Comparison of ENCODE assay signal across 11 mouse cellular contexts in the genomic region with DNA sequence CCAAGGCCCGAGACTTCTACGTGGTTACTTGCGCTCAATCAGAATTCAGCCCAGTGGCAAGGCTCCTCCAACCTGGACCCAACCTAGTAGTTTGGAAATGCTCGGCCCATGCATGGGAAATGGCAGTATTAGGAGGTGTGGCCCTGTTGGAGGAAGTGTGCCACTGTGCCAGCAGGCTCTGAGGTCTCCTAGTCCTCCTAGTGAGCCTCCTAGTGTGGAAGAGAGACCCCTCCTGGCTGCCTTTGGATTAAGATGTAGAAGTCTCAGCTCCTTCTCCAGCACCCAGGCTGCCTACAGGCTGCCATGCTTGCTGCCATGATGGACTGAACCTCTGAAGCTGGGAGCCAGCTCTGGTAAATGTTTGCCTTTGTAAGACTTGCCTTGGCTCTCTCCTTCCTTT. TPM values are rescaled to one million over a fixed set of nuclear protein-coding genes. Genes with fewer than 3 reads are reported as not detected.
DNase-seq lines count a peak whose midpoint lies in the region; ATAC-seq and TF ChIP-seq lines count a peak whose summit lies in the region.
"Had no signal": no experiment of that assay in that cellular context is flagged by ENCODE, and none has a peak within 500 bp of the region (broad histone marks: within the 10 kb centered on the region; RNA-seq: fewer than 3 reads in every experiment).

No protein-coding gene starts in this region.

- no peak overlapping the region for H3K4me2 ChIP-seq in liver, embryonic 14.5 days (ENCODE audit: low read depth)
- H3K4me2 ChIP-seq in liver, embryonic 11.5 days, result no peak overlapping the region
- H3K4me2 ChIP-seq in embryonic facial prominence, embryonic 15.5 days (replicated peaks), result peak overlapping the region; percentile 11
- H3K4me2 ChIP-seq: heart, embryonic 12.5 days; kidney, embryonic 15.5 days had no signal

- no peak overlapping the region for H3K27ac ChIP-seq in liver, embryonic 14.5 days
- H3K27ac ChIP-seq in liver, embryonic 11.5 days (ENCODE audit: low read depth, low read length), result no peak overlapping the region
- H3K27ac ChIP-seq in embryonic facial prominence, embryonic 15.5 days (replicated peaks), result peak overlapping the region; percentile 2
- H3K27ac ChIP-seq: kidney, embryonic 15.5 days had no signal

- no peak for ATAC-seq in cerebellum, adult (ENCODE audit: insufficient number of reproducible peaks, low FRiP score, low TSS enrichment)
- no peak for ATAC-seq in liver, embryonic 14.5 days (ENCODE audit: insufficient read depth)
- ATAC-seq in liver, embryonic 11.5 days (replicated peaks; ENCODE audit: low FRiP score), result no peak
- no peak for ATAC-seq in embryonic facial prominence, embryonic 15.5 days (ENCODE audit: insufficient number of reproducible peaks, low FRiP score, low TSS enrichment, low read depth)
- peak; percentile 30 for ATAC-seq in megakaryocyte progenitor cell, adult 5-6 weeks (replicated peaks; ENCODE audit: poor library complexity)

- no peak overlapping the region for H3K9ac ChIP-seq in liver, embryonic 14.5 days (replicated peaks)
- H3K9ac ChIP-seq in liver, embryonic 11.5 days (ENCODE audit: low read depth, low read length), result no peak overlapping the region
- no peak overlapping the region for H3K9ac ChIP-seq in embryonic facial prominence, embryonic 15.5 days
- H3K9ac ChIP-seq: heart, embryonic 12.5 days; kidney, embryonic 15.5 days had no signal

- H3K27me3 ChIP-seq in liver, embryonic 14.5 days (ENCODE audit: control insufficient read depth, insufficient read depth, low read length), result no peaks in the 10 kb centered on the region
- H3K27me3 ChIP-seq in liver, embryonic 11.5 days (replicated peaks; ENCODE audit: control insufficient read depth, insufficient read depth, low read length), result peaks cover 3% of the 10 kb centered on the region; the same call in 1 of the 2 replicates
- H3K27me3 ChIP-seq in embryonic facial prominence, embryonic 15.5 days, result no peaks in the 10 kb centered on the region; the same call in 1 of the 2 replicates
- H3K27me3 ChIP-seq: kidney, embryonic 15.5 days had no signal

- H3K4me1 ChIP-seq in liver, embryonic 14.5 days (replicated peaks; ENCODE audit: control insufficient read depth in 2 of 2, insufficient read depth in 2 of 2, low read length in 1 of 2), result peaks cover 6 to 8% of the 10 kb centered on the region in 2 experiments
- peaks cover 22% of the 10 kb centered on the region for H3K4me1 ChIP-seq in liver, embryonic 11.5 days (replicated peaks; ENCODE audit: control insufficient read depth, insufficient read depth, low read length)
- peaks cover 47% of the 10 kb centered on the region for H3K4me1 ChIP-seq in embryonic facial prominence, embryonic 15.5 days

- H3K4me3 ChIP-seq in liver, embryonic 14.5 days (ENCODE audit: insufficient read depth in 1 of 2, low read depth in 2 of 2, low read length in 2 of 2), result no peak overlapping the region
- H3K4me3 ChIP-seq in liver, embryonic 11.5 days (ENCODE audit: low read depth, low read length), result no peak overlapping the region
- H3K4me3 ChIP-seq in embryonic facial prominence, embryonic 15.5 days (replicated peaks), result no peak overlapping the region
- H3K4me3 ChIP-seq: heart, embryonic 12.5 days; kidney, embryonic 15.5 days had no signal

- intact Hi-C loops in gastrocnemius, postnatal 36 days (cut with DNase I), result no loop called here
- intact Hi-C loops in heart, postnatal 10 days (cut with DNase I), result no loop called here

- no peaks in the 10 kb centered on the region for H3K36me3 ChIP-seq in liver, embryonic 14.5 days (replicated peaks; ENCODE audit: control insufficient read depth, insufficient read depth, low read depth)
- H3K36me3 ChIP-seq in liver, embryonic 11.5 days (ENCODE audit: control insufficient read depth, insufficient read depth, low read length), result peaks cover 6% of the 10 kb centered on the region; the same call in 1 of the 2 replicates
- H3K36me3 ChIP-seq in embryonic facial prominence, embryonic 15.5 days, result no peaks in the 10 kb centered on the region

- peak; percentile 32 for DNase-seq in cerebellum, adult 11-12 months
- DNase-seq in liver, embryonic 14.5 days (ENCODE audit: low read depth in 3 of 3, low spot score in 3 of 3), result no peak
- no peak for DNase-seq in liver, embryonic 11.5 days (ENCODE audit: low spot score)
- DNase-seq in gastrocnemius, postnatal 36 days, result no peak
- DNase-seq in heart, postnatal 10 days, result no peak
- DNase-seq: left cerebral cortex, postnatal 4 days had no signal

- WGBS in liver, embryonic 14.5 days (ENCODE audit: insufficient replicate concordance), result 78% methylated on average over 4 of the region's 4 CpGs
- 75% methylated on average over 4 of the region's 4 CpGs for WGBS in liver, embryonic 11.5 days
- WGBS in embryonic facial prominence, embryonic 15.5 days, result 58% methylated on average over 4 of the region's 4 CpGs

- TF ChIP-seq EP300 in liver, embryonic 14.5 days (IDR thresholded peaks at IDR 0.05; ENCODE audit: low read depth), result no peak

- TF ChIP-seq CTCF in liver, embryonic 14.5 days (IDR thresholded peaks at IDR 0.05; ENCODE audit: low read depth), result peak; percentile 23; the same call in 1 of the 2 replicates

- no peaks in the 10 kb centered on the region for H3K9me3 ChIP-seq in liver, embryonic 14.5 days (ENCODE audit: control insufficient read depth, low read length)
- H3K9me3 ChIP-seq in liver, embryonic 11.5 days (ENCODE audit: control insufficient read depth, low read length), result no peaks in the 10 kb centered on the region
- no peaks in the 10 kb centered on the region for H3K9me3 ChIP-seq in embryonic facial prominence, embryonic 15.5 days (replicated peaks)
- H3K9me3 ChIP-seq: heart, embryonic 12.5 days; kidney, embryonic 15.5 days had no signal

RNA-seq across cellular contexts. Expression of a gene that starts 2.5 kb away (rescaled TPM):
- 8.2 and 10.7 TPM in 2 replicates for polyA plus RNA-seq in liver, embryonic 14.5 days (2012; rRNA removed)
- 6.4 and 8.8 TPM in 2 replicates for polyA plus RNA-seq in liver, embryonic 14.5 days (2014; fragmentation: Nextera tagmentation; extraction: Ambion mirVana)
- polyA plus RNA-seq in liver, embryonic 11.5 days (2014; fragmentation: Nextera tagmentation; extraction: Ambion mirVana), result 17.0 and 17.8 TPM in 2 replicates
- polyA plus RNA-seq in embryonic facial prominence, embryonic 15.5 days (2015; fragmentation: Nextera tagmentation; extraction: Ambion mirVana), result 20.6 TPM in 2 replicates
- total RNA-seq in megakaryocyte progenitor cell, adult 5-6 weeks (2015), result 7.4 and 10.3 TPM in 2 replicates
- 4.8 and 6.6 TPM in 2 replicates for total RNA-seq in megakaryocyte progenitor cell, adult 5-6 weeks (2017)
- 1 to 10 TPM; 2.5 to 2.8 TPM for total RNA-seq in gastrocnemius, postnatal 36 days (2021)
- 1 to 10 TPM; 4.9 to 5.2 TPM for total RNA-seq in heart, postnatal 10 days (2021)

RNA-seq across cellular contexts. Expression of a gene that starts 8.4 kb away (rescaled TPM):
- 0.03 and 0.06 TPM in 2 replicates for polyA plus RNA-seq in liver, embryonic 14.5 days (2012; rRNA removed)
- polyA plus RNA-seq in liver, embryonic 14.5 days (2014; fragmentation: Nextera tagmentation; extraction: Ambion mirVana), result not detected in 2 replicates
- polyA plus RNA-seq in liver, embryonic 11.5 days (2014; fragmentation: Nextera tagmentation; extraction: Ambion mirVana), result 0.18 and 0.21 TPM in 2 replicates
- polyA plus RNA-seq in embryonic facial prominence, embryonic 15.5 days (2015; fragmentation: Nextera tagmentation; extraction: Ambion mirVana), result 1.2 TPM in 2 replicates
- 0.71 and 0.91 TPM in 2 replicates for total RNA-seq in megakaryocyte progenitor cell, adult 5-6 weeks (2015)
- 1.2 and 3.2 TPM in 2 replicates for total RNA-seq in megakaryocyte progenitor cell, adult 5-6 weeks (2017)
- 1 to 10 TPM in 1 of 2 experiments, under 1 TPM in 1; 0.43 to 1.1 TPM for total RNA-seq in gastrocnemius, postnatal 36 days (2021)
- total RNA-seq in heart, postnatal 10 days (2021), result under 1 TPM; 0.10 to 0.17 TPM

RNA-seq across cellular contexts. Expression of a gene that starts 9.1 kb away (rescaled TPM):
- polyA plus RNA-seq in liver, embryonic 14.5 days (2012; rRNA removed), result 9.8 and 11.1 TPM in 2 replicates
- 11.5 and 16.3 TPM in 2 replicates for polyA plus RNA-seq in liver, embryonic 14.5 days (2014; fragmentation: Nextera tagmentation; extraction: Ambion mirVana)
- 53.3 and 59.4 TPM in 2 replicates for polyA plus RNA-seq in liver, embryonic 11.5 days (2014; fragmentation: Nextera tagmentation; extraction: Ambion mirVana)
- polyA plus RNA-seq in embryonic facial prominence, embryonic 15.5 days (2015; fragmentation: Nextera tagmentation; extraction: Ambion mirVana), result 31.0 and 32.4 TPM in 2 replicates
- 26.9 and 28.4 TPM in 2 replicates for total RNA-seq in megakaryocyte progenitor cell, adult 5-6 weeks (2015)
- total RNA-seq in megakaryocyte progenitor cell, adult 5-6 weeks (2017), result 33.4 and 35.1 TPM in 2 replicates
- total RNA-seq in gastrocnemius, postnatal 36 days (2021), result 1 to 10 TPM; 8.5 to 10.0 TPM
- total RNA-seq in heart, postnatal 10 days (2021), result 10 to 100 TPM; 11.3 to 13.5 TPM

RNA-seq across cellular contexts. Expression of a gene that starts 21.4 kb away (rescaled TPM):
- polyA plus RNA-seq in liver, embryonic 14.5 days (2012; rRNA removed), result 4.4 and 5.3 TPM in 2 replicates
- 2.3 and 2.8 TPM in 2 replicates for polyA plus RNA-seq in liver, embryonic 14.5 days (2014; fragmentation: Nextera tagmentation; extraction: Ambion mirVana)
- polyA plus RNA-seq in liver, embryonic 11.5 days (2014; fragmentation: Nextera tagmentation; extraction: Ambion mirVana), result 9.1 and 9.4 TPM in 2 replicates
- polyA plus RNA-seq in embryonic facial prominence, embryonic 15.5 days (2015; fragmentation: Nextera tagmentation; extraction: Ambion mirVana), result 18.8 TPM in 2 replicates
- total RNA-seq in megakaryocyte progenitor cell, adult 5-6 weeks (2015), result 3.4 and 3.6 TPM in 2 replicates
- total RNA-seq in megakaryocyte progenitor cell, adult 5-6 weeks (2017), result 6.6 and 7.9 TPM in 2 replicates
- 10 to 100 TPM; 77.1 to 91.5 TPM for total RNA-seq in gastrocnemius, postnatal 36 days (2021)
- 10 to 100 TPM; 43.5 to 49.4 TPM for total RNA-seq in heart, postnatal 10 days (2021)

RNA-seq across cellular contexts. Expression of a gene that starts 33.9 kb away (rescaled TPM):
- polyA plus RNA-seq in liver, embryonic 14.5 days (2012; rRNA removed), result 2.8 and 2.9 TPM in 2 replicates
- 3.7 and 5.2 TPM in 2 replicates for polyA plus RNA-seq in liver, embryonic 14.5 days (2014; fragmentation: Nextera tagmentation; extraction: Ambion mirVana)
- polyA plus RNA-seq in liver, embryonic 11.5 days (2014; fragmentation: Nextera tagmentation; extraction: Ambion mirVana), result 15.5 and 16.5 TPM in 2 replicates
- 34.6 and 35.1 TPM in 2 replicates for polyA plus RNA-seq in embryonic facial prominence, embryonic 15.5 days (2015; fragmentation: Nextera tagmentation; extraction: Ambion mirVana)
- total RNA-seq in megakaryocyte progenitor cell, adult 5-6 weeks (2015), result 2.8 and 4.6 TPM in 2 replicates
- total RNA-seq in megakaryocyte progenitor cell, adult 5-6 weeks (2017), result 1.0 and 2.7 TPM in 2 replicates
- total RNA-seq in gastrocnemius, postnatal 36 days (2021), result 1 to 10 TPM; 3.6 to 4.0 TPM
- total RNA-seq in heart, postnatal 10 days (2021), result 10 to 100 TPM in 1 of 2 experiments, 1 to 10 TPM in 1; 8.5 to 11.3 TPM
